Mouse (Mus musculus) kidney, postnatal 0 days (tissue): ENCODE measurements at regions not wholly inside any gene's neighbourhood (a gene's known extent, or its start where the extent isn't known, plus 50 kb on each side); places are given as distances from the start of the nearest gene placed in this dataset.

ENCODE experiments used
- ATAC-seq: fragments of 200-750 bp; cut with Nextera tagmentation; replicated peaks from 2 replicates; pipeline ENCODE4 v1.8.0; 2017; ENCODE audit warnings: low read depth, moderate number of reproducible peaks, moderate TSS enrichment, moderate library complexity; ENCODE audit not compliant: low FRiP score
- DNase-seq: peaks from one replicate; pipeline ENCODE4 v3.0.0-alpha.2; 2016; ENCODE audit warnings: low spot score
- H3K27ac ChIP-seq: fragments of 300-500 bp; sonication (generic); 2 replicates; pipeline ENCODE4 v1.5.1; 2014; ENCODE audit warnings: mild to moderate bottlenecking
- H3K27me3 ChIP-seq: fragments of 300-500 bp; sonication (generic); 2 replicates; pipeline ENCODE4 v1.6.1; 2014; ENCODE audit warnings: low read length, mixed read lengths; ENCODE audit not compliant: insufficient read depth
- H3K36me3 ChIP-seq: fragments of 300-500 bp; sonication (generic); 2 replicates; pipeline ENCODE4 v1.6.1; 2014; ENCODE audit warnings: low read length, mixed read lengths; ENCODE audit not compliant: insufficient read depth
- H3K4me1 ChIP-seq: fragments of 300-500 bp; sonication (generic); replicated peaks from 2 replicates; pipeline ENCODE4 v1.6.1; 2014; ENCODE audit warnings: antibody characterized with exemption, low read length, mixed read lengths; ENCODE audit not compliant: insufficient read depth
- H3K4me2 ChIP-seq: fragments of 300-500 bp; sonication (generic); 2 replicates; pipeline ENCODE4 v1.6.1; 2014; ENCODE audit warnings: mild to moderate bottlenecking, low read length, moderate library complexity, mixed read lengths
- H3K4me3 ChIP-seq: fragments of 300-500 bp; sonication (generic); replicated peaks from 2 replicates; pipeline ENCODE4 v1.5.1; 2014; ENCODE audit warnings: low read depth, low read length
- H3K9ac ChIP-seq: fragments of 300-500 bp; sonication (generic); 2 replicates; pipeline ENCODE4 v1.6.1; 2014; ENCODE audit warnings: low read depth, low read length
- H3K9me3 ChIP-seq: fragments of 300-500 bp; sonication (generic); replicated peaks from 2 replicates; pipeline ENCODE4 v1.6.1; 2016; ENCODE audit warnings: low read length, inconsistent platforms, mixed read lengths
- CTCF ChIP-seq: IDR thresholded peaks from 2 replicates; pipeline ENCODE4 v1.5.1; 2016; ENCODE audit warnings: antibody characterized with exemption, low read depth, mild to moderate bottlenecking, moderate library complexity
- WGBS: fragments of 180-500 bp; shearing (Covaris S2); extraction: QIAGEN DNeasy Blood & Tissue Kit; methylation state at CpG from one replicate; pipeline ENCODE4 v1.1.7; 2014; 5-methylcytosine and 5-hydroxymethylcytosine counted together

GRCm38 (mm10) chr15:65347277-65347676, 332.6 kb upstream of the Gm21961 start:
- Histone ChIP-seq H3K27ac (no peak overlapping the region), H3K27me3 (no peaks in the 10 kb centered on the region), H3K4me3 (no peak overlapping the region), H3K4me1 (no peaks in the 10 kb centered on the region), H3K4me2 (no peak overlapping the region), H3K9ac (no peak overlapping the region), H3K9me3 (no peaks in the 10 kb centered on the region), H3K36me3 (no peaks in the 10 kb centered on the region)
- DNase-seq (no peak), ATAC-seq (no peak)
- 72% methylated on average over 3 of the region's 3 CpGs for WGBS
- TF ChIP-seq CTCF = no peak

DNA sequence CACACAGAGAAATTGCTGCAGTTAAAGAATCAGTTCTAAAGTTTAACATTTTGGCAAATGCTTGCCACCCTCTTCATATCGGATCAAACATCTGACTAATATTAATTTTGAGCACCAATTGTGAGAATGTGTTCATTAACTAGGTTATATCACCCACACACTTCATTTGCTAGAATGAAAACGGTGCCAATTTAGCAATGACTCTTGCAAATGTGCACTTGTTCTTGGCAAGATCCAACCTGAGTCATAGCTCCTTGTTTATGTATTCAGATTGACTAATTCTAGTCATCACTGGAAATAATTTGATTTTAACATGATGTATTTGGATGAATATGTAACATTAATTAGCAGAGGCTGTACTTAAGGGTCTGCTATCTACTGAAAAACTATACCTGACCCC, 327.8 kb upstream of the Gm21961 start:
- H3K27ac ChIP-seq = no peak overlapping the region
- WGBS = 78% methylated on average over 2 of the region's 2 CpGs
- no peaks in the 10 kb centered on the region for H3K36me3 ChIP-seq
- DNase-seq (no peak), ATAC-seq (no peak)
- no peak overlapping the region for H3K9ac ChIP-seq
- H3K4me1 ChIP-seq = no peaks in the 10 kb centered on the region
- TF ChIP-seq CTCF = no peak
- no peak overlapping the region for H3K4me2 ChIP-seq
- no peak overlapping the region for H3K4me3 ChIP-seq
- H3K9me3 ChIP-seq = no peaks in the 10 kb centered on the region
- H3K27me3 ChIP-seq = no peaks in the 10 kb centered on the region

DNA sequence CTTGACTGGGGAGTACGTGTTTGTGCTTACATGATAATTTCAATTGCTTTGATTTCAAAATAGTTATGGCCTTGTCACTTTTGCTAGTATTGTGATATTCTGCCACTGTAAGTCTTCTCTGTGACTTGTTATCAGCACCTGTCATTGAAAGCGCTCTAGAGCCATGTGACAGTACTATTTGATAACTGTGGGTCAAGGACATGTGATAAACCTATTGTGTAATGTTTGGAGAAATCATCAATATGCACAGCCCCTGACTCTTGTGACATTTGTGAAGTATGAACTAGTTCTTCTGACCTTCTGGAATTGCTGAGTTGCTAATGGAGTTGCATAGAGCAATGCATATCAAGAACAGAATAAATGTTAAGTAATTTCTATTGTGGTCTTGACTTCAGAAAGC, 319.4 kb upstream of the Gm21961 start:
- no peak for TF ChIP-seq CTCF
- no peak overlapping the region for H3K4me2 ChIP-seq
- H3K9me3 ChIP-seq = no peaks in the 10 kb centered on the region
- no peak overlapping the region for H3K4me3 ChIP-seq
- no peaks in the 10 kb centered on the region for H3K27me3 ChIP-seq
- H3K27ac ChIP-seq = no peak overlapping the region
- 89% methylated on average over 2 of the region's 2 CpGs for WGBS
- no peaks in the 10 kb centered on the region for H3K36me3 ChIP-seq
- no peaks in the 10 kb centered on the region for H3K4me1 ChIP-seq
- DNase-seq (no peak), ATAC-seq (no peak)
- H3K9ac ChIP-seq = no peak overlapping the region

- no peak for TF ChIP-seq CTCF
- no peak for ATAC-seq
- no peak overlapping the region for H3K4me2 ChIP-seq
- no peaks in the 10 kb centered on the region for H3K9me3 ChIP-seq
- DNase-seq = no peak
- H3K4me1 ChIP-seq = no peaks in the 10 kb centered on the region
- 77% methylated on average over 6 of the region's 6 CpGs for WGBS
- no peak overlapping the region for H3K4me3 ChIP-seq
- H3K27me3 ChIP-seq = no peaks in the 10 kb centered on the region
- H3K36me3 ChIP-seq = no peaks in the 10 kb centered on the region
- H3K27ac ChIP-seq = no peak overlapping the region
- no peak overlapping the region for H3K9ac ChIP-seq
Observed at GRCm38 (mm10) chr15:65308066-65308465, 293.4 kb upstream of the Gm21961 start.

DNA sequence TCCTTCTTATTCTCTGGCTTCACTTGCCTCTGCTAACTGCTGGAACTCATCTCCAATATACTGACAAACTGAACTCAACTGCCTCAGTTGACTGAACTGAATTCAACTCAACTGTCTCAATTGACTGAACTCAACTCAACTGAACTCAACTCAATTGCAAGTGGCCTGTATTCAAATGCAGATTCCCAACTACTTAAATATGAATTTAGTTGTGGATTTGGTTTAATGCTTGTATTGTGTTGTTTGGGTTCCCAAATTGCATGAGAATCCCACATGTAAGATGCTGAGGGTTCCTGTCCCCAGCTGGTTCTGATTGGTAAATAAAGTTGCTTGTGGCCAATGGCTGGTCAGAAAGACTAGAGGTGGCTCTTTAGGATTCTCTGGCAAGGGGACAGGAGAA, 244.1 kb upstream of the Gm21961 start:
- H3K4me3 ChIP-seq = no peak overlapping the region
- no peaks in the 10 kb centered on the region for H3K9me3 ChIP-seq
- ATAC-seq = no peak
- no peaks in the 10 kb centered on the region for H3K36me3 ChIP-seq
- no peaks in the 10 kb centered on the region for H3K27me3 ChIP-seq
- no peaks in the 10 kb centered on the region for H3K4me1 ChIP-seq
- H3K9ac ChIP-seq = no peak overlapping the region
- H3K27ac ChIP-seq = no peak overlapping the region
- DNase-seq = no peak
- no peak overlapping the region for H3K4me2 ChIP-seq
- no peak for TF ChIP-seq CTCF

GRCm38 (mm10) chr15:65222504-65222903, 207.8 kb upstream of the Gm21961 start:
- no peaks in the 10 kb centered on the region for H3K4me1 ChIP-seq
- H3K9ac ChIP-seq = no peak overlapping the region
- no peaks in the 10 kb centered on the region for H3K9me3 ChIP-seq
- ATAC-seq = no peak
- no peak overlapping the region for H3K4me3 ChIP-seq
- no peaks in the 10 kb centered on the region for H3K36me3 ChIP-seq
- no peaks in the 10 kb centered on the region for H3K27me3 ChIP-seq
- no peak for TF ChIP-seq CTCF
- no peak overlapping the region for H3K4me2 ChIP-seq
- H3K27ac ChIP-seq = no peak overlapping the region
- no peak for DNase-seq

DNA sequence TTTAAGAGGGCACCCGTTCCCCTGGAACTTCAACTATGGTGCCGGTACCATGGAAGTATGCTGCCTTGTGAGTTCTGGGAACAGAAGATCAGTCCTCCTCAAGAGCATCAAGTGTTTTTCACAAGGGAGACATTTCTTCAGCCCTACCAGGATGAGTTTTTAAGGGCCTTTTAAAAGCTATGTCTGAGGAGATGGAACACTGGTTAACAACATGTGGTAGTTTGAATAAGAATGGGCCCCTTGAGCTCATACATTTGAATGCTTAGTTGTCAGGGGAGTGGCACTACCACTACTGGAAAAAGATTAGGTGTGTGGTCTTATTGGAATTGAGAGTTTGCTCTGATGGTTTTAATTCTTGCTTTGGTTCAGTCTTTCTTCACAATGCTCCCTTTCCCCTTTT, 203.2 kb upstream of the Gm21961 start:
- Histone ChIP-seq H3K4me1 (no peaks in the 10 kb centered on the region), H3K27me3 (no peaks in the 10 kb centered on the region), H3K27ac (no peak overlapping the region), H3K4me2 (no peak overlapping the region), H3K36me3 (no peaks in the 10 kb centered on the region), H3K4me3 (no peak overlapping the region), H3K9me3 (no peaks in the 10 kb centered on the region), H3K9ac (no peak overlapping the region)
- TF ChIP-seq CTCF = no peak
- 91% methylated on average over 2 of the region's 2 CpGs for WGBS
- DNase-seq = no peak
- no peak for ATAC-seq
